Comparison of ENCODE assay signal across 8 mouse cellular contexts in genomic region chr5:138084507-138084906, GRCm38 (mm10). TPM values are rescaled to one million over a fixed set of nuclear protein-coding genes. Genes with fewer than 3 reads are reported as not detected.
DNase-seq lines count a peak whose midpoint lies in the region; ATAC-seq and TF ChIP-seq lines count a peak whose summit lies in the region.

No protein-coding gene starts in this region.

- ATAC-seq in lung, postnatal 0 days, result no peak
- no peak for ATAC-seq in limb, embryonic 13.5 days (ENCODE audit: low FRiP score, low read depth)

- H3K4me3 ChIP-seq in lung, postnatal 0 days (ENCODE audit: low read depth, low read length), result peak overlapping the region; percentile 99; the same call in 1 of the 2 replicates
- H3K4me3 ChIP-seq in forebrain, embryonic 10.5 days, result peak overlapping the region; percentile 95
- peak overlapping the region; percentile 84 for H3K4me3 ChIP-seq in limb, embryonic 13.5 days
- H3K4me3 ChIP-seq in olfactory bulb, adult 2 months (ENCODE audit: insufficient read depth, low read depth, low read length), result 0 out of 2 replicates have a peak overlapping the region, but pooled peaks have one; percentile 99

- no peaks in the 10 kb centered on the region for H3K27me3 ChIP-seq in lung, postnatal 0 days (replicated peaks; ENCODE audit: insufficient read depth, low read length)
- H3K27me3 ChIP-seq in forebrain, embryonic 10.5 days (ENCODE audit: poor library complexity, severe bottlenecking), result no peaks in the 10 kb centered on the region
- H3K27me3 ChIP-seq in limb, embryonic 13.5 days, result no peaks in the 10 kb centered on the region

- no peak for TF ChIP-seq POLR2A in olfactory bulb, adult 2 months (IDR thresholded peaks at IDR 0.05; ENCODE audit: insufficient read depth, low read depth, low read length)

- H3K9me3 ChIP-seq in lung, postnatal 0 days (ENCODE audit: low read length), result no peaks in the 10 kb centered on the region
- H3K9me3 ChIP-seq in forebrain, embryonic 10.5 days, result no peaks in the 10 kb centered on the region
- H3K9me3 ChIP-seq in limb, embryonic 13.5 days, result no peaks in the 10 kb centered on the region

- no peak for TF ChIP-seq EP300 in lung, postnatal 0 days (IDR thresholded peaks at IDR 0.05)

- no peak overlapping the region for H3K9ac ChIP-seq in lung, postnatal 0 days (replicated peaks; ENCODE audit: low read depth)
- no peak overlapping the region; the same call in 1 of the 2 replicates for H3K9ac ChIP-seq in limb, embryonic 13.5 days

- peak overlapping the region; percentile 67 for H3K4me2 ChIP-seq in lung, postnatal 0 days (replicated peaks; ENCODE audit: low read depth, low read length)
- peak overlapping the region; percentile 76 for H3K4me2 ChIP-seq in limb, embryonic 13.5 days (replicated peaks)

- intact Hi-C loops in left cerebral cortex, postnatal 10 days (cut with DNase I), result no loop called here

- H3K4me1 ChIP-seq in lung, postnatal 0 days (ENCODE audit: insufficient read depth, low read depth, low read length), result peaks cover 11% of the 10 kb centered on the region; the same call in 1 of the 2 replicates
- peaks cover 18% of the 10 kb centered on the region for H3K4me1 ChIP-seq in forebrain, embryonic 10.5 days
- peaks cover 9% of the 10 kb centered on the region for H3K4me1 ChIP-seq in limb, embryonic 13.5 days
- no peaks in the 10 kb centered on the region for H3K4me1 ChIP-seq in olfactory bulb, adult 2 months (ENCODE audit: control insufficient read depth, insufficient read depth, low read length)

- no peak for TF ChIP-seq CTCF in lung, postnatal 0 days (IDR thresholded peaks at IDR 0.05)
- no peak for TF ChIP-seq CTCF in olfactory bulb, adult 2 months (IDR thresholded peaks at IDR 0.05; ENCODE audit: insufficient read depth, low read depth, low read length)

- 49% methylated on average over 2 of the region's 2 CpGs for WGBS in lung, postnatal 0 days
- 83% methylated on average over 2 of the region's 2 CpGs for WGBS in forebrain, embryonic 10.5 days
- 22% methylated on average over 2 of the region's 2 CpGs for WGBS in limb, embryonic 13.5 days
- WGBS in olfactory bulb, adult 2 months, result 64% methylated on average over 2 of the region's 2 CpGs

- no peak for DNase-seq in lung, postnatal 0 days (ENCODE audit: low spot score)
- no peak for DNase-seq in lung, postnatal 25 days (ENCODE audit: low spot score)
- no peak for DNase-seq in forebrain, embryonic 10.5 days (ENCODE audit: extremely low spot score, low spot score)
- DNase-seq in adrenal gland, postnatal 25 days, result no peak
- no peak for DNase-seq in left cerebral cortex, postnatal 10 days (ENCODE audit: extremely low spot score in 1 of 2, low spot score in 2 of 2)
- DNase-seq in right cerebral cortex, postnatal 14 days, result no peak

- no peaks in the 10 kb centered on the region for H3K36me3 ChIP-seq in lung, postnatal 0 days (ENCODE audit: insufficient read depth, low read length)
- peaks cover 29% of the 10 kb centered on the region for H3K36me3 ChIP-seq in forebrain, embryonic 10.5 days (replicated peaks)
- H3K36me3 ChIP-seq in limb, embryonic 13.5 days, result peaks cover 21% of the 10 kb centered on the region

- H3K27ac ChIP-seq in lung, postnatal 0 days (ENCODE audit: low read length), result no peak overlapping the region
- peak overlapping the region; percentile 98 for H3K27ac ChIP-seq in forebrain, embryonic 10.5 days
- no peak overlapping the region for H3K27ac ChIP-seq in limb, embryonic 13.5 days
- H3K27ac ChIP-seq in olfactory bulb, adult 2 months (ENCODE audit: insufficient read depth, low read depth, low read length), result no peak overlapping the region

RNA-seq across cellular contexts. Expression of gene Zkscan1, which starts 0.4 kb away (rescaled TPM):
- 8.1 and 8.2 TPM in 2 replicates for polyA plus RNA-seq in lung, postnatal 0 days (2015; fragmentation: Nextera tagmentation; extraction: Ambion mirVana)
- 25.2 and 25.3 TPM in 2 replicates for polyA plus RNA-seq in forebrain, embryonic 10.5 days (2016; fragmentation: Nextera tagmentation; extraction: Ambion mirVana)
- 20.1 and 22.4 TPM in 2 replicates for polyA plus RNA-seq in limb, embryonic 13.5 days (2015; fragmentation: Nextera tagmentation; extraction: Ambion mirVana)
- polyA plus RNA-seq in olfactory bulb, adult 2 months (2012; ENCODE audit: insufficient read depth, insufficient read length, low replicate concordance, missing spikeins), result not detected in 2 replicates
- total RNA-seq in adrenal gland, postnatal 25 days (2021), result 40.4 and 47.5 TPM in 2 replicates
- 10 to 100 TPM; 39.2 to 39.4 TPM for total RNA-seq in left cerebral cortex, postnatal 10 days (2021)

RNA-seq across cellular contexts. Expression of gene Smok3c, which starts 31.5 kb away (rescaled TPM):
- polyA plus RNA-seq in lung, postnatal 0 days (2015; fragmentation: Nextera tagmentation; extraction: Ambion mirVana), result not detected in 2 replicates
- polyA plus RNA-seq in forebrain, embryonic 10.5 days (2016; fragmentation: Nextera tagmentation; extraction: Ambion mirVana), result not detected in 2 replicates
- not detected in 2 replicates for polyA plus RNA-seq in limb, embryonic 13.5 days (2015; fragmentation: Nextera tagmentation; extraction: Ambion mirVana)
- not detected in 2 replicates for polyA plus RNA-seq in olfactory bulb, adult 2 months (2012; ENCODE audit: insufficient read depth, insufficient read length, low replicate concordance, missing spikeins)
- not detected in 2 replicates for total RNA-seq in adrenal gland, postnatal 25 days (2021)
- total RNA-seq in left cerebral cortex, postnatal 10 days (2021), result not detected

RNA-seq across cellular contexts. Expression of gene Zscan21, which starts 32.2 kb away (rescaled TPM):
- polyA plus RNA-seq in lung, postnatal 0 days (2015; fragmentation: Nextera tagmentation; extraction: Ambion mirVana), result 32.1 and 35.1 TPM in 2 replicates
- polyA plus RNA-seq in forebrain, embryonic 10.5 days (2016; fragmentation: Nextera tagmentation; extraction: Ambion mirVana), result 98.4 and 105 TPM in 2 replicates
- 76.5 and 77.3 TPM in 2 replicates for polyA plus RNA-seq in limb, embryonic 13.5 days (2015; fragmentation: Nextera tagmentation; extraction: Ambion mirVana)
- not detected in 2 replicates for polyA plus RNA-seq in olfactory bulb, adult 2 months (2012; ENCODE audit: insufficient read depth, insufficient read length, low replicate concordance, missing spikeins)
- 18.9 and 19.8 TPM in 2 replicates for total RNA-seq in adrenal gland, postnatal 25 days (2021)
- total RNA-seq in left cerebral cortex, postnatal 10 days (2021), result 10 to 100 TPM; 21.8 to 26.1 TPM
